Mouse (Mus musculus) hindbrain, embryonic 12.5 days (tissue): ENCODE results near the gene Hgfac. TPM values are rescaled to one million over a fixed set of nuclear protein-coding genes. Genes with fewer than 3 reads are reported as not detected.

ENCODE experiments used
- ATAC-seq: fragments of 200-750 bp; cut with Nextera tagmentation; 2 replicates; pipeline ENCODE4 v1.8.0; 2017; ENCODE audit warnings: moderate TSS enrichment; ENCODE audit not compliant: low FRiP score
- H3K27ac ChIP-seq: fragments of 300-500 bp; sonication (generic); 2 replicates; pipeline ENCODE4 v1.5.1; 2016; ENCODE audit warnings: mild to moderate bottlenecking
- H3K27me3 ChIP-seq: fragments of 300-500 bp; sonication (generic); 2 replicates; pipeline ENCODE4 v1.6.1; 2016; ENCODE audit warnings: mild to moderate bottlenecking
- H3K36me3 ChIP-seq: fragments of 300-500 bp; sonication (generic); 2 replicates; pipeline ENCODE4 v1.6.1; 2016; ENCODE audit warnings: mild to moderate bottlenecking
- H3K4me1 ChIP-seq: fragments of 300-500 bp; sonication (generic); 2 replicates; pipeline ENCODE4 v1.6.1; 2016
- H3K4me2 ChIP-seq: fragments of 300-500 bp; sonication (generic); replicated peaks from 2 replicates; pipeline ENCODE4 v1.6.1; 2016; ENCODE audit warnings: mild to moderate bottlenecking
- H3K4me3 ChIP-seq: fragments of 300-500 bp; sonication (generic); 2 replicates; pipeline ENCODE4 v1.5.1; 2016; ENCODE audit warnings: mild to moderate bottlenecking
- H3K9ac ChIP-seq: fragments of 300-500 bp; sonication (generic); 2 replicates; pipeline ENCODE4 v1.6.1; 2016; ENCODE audit warnings: mild to moderate bottlenecking, moderate library complexity
- H3K9me3 ChIP-seq: fragments of 300-500 bp; sonication (generic); replicated peaks from 2 replicates; pipeline ENCODE4 v1.6.1; 2016; ENCODE audit warnings: mild to moderate bottlenecking
- WGBS: fragments of 180-500 bp; shearing (Covaris S2); methylation state at CpG from one replicate; pipeline ENCODE4 v1.1.7; 2016; 5-methylcytosine and 5-hydroxymethylcytosine counted together
- polyA plus RNA-seq: library from polyadenylated mRNA; unstranded; fragments of >200 nt; fragmentation: Nextera tagmentation; extraction: Ambion mirVana; gene quantifications from 2 replicates; pipeline ENCODE4 v1.2.1, GENCODE M21; 2016

Hgfac gene
- 0.43 and 0.68 TPM in 2 replicates for polyA plus RNA-seq

- no peaks in the 10 kb centered on the region for H3K27me3 ChIP-seq
- H3K9me3 ChIP-seq: no peaks in the 10 kb centered on the region
- H3K4me3 ChIP-seq: no peak within 1 kb of the TSS
- no peak within 1 kb of the TSS for H3K9ac ChIP-seq
- no peak within 1 kb of the TSS for H3K4me2 ChIP-seq
- no peak within 1 kb of the TSS for H3K27ac ChIP-seq
- 63% methylated on average over 6 of the region's 6 CpGs for WGBS
- no peaks in the 10 kb centered on the region for H3K36me3 ChIP-seq
- no peak for ATAC-seq
- H3K4me1 ChIP-seq: no peaks in the 10 kb centered on the region
Measured at GRCm38 (mm10) chr5:35041268-35041829, at the start of gene Hgfac. Hgfac (plus strand) TSS chr5:35041509.

GRCm38 (mm10) chr5:34998754-34999153 lies 42.6 kb upstream of the Hgfac start:
- no peaks in the 10 kb centered on the region for H3K27me3 ChIP-seq
- no peaks in the 10 kb centered on the region for H3K9me3 ChIP-seq
- no peak overlapping the region for H3K4me2 ChIP-seq
- no peak overlapping the region for H3K4me3 ChIP-seq
- no peak overlapping the region for H3K27ac ChIP-seq
- peaks cover 11% of the 10 kb centered on the region for H3K36me3 ChIP-seq
- peaks cover 8% of the 10 kb centered on the region; the same call in 1 of the 2 replicates for H3K4me1 ChIP-seq
- no peak for ATAC-seq
- 45% methylated on average over 3 of the region's 3 CpGs for WGBS
- no peak overlapping the region for H3K9ac ChIP-seq

GRCm38 (mm10) chr5:34999281-34999680 lies 42.0 kb upstream of the Hgfac start:
- H3K9ac ChIP-seq: no peak overlapping the region
- peaks cover 8% of the 10 kb centered on the region; the same call in 1 of the 2 replicates for H3K4me1 ChIP-seq
- no peaks in the 10 kb centered on the region for H3K27me3 ChIP-seq
- ATAC-seq: no peak
- no peak overlapping the region for H3K4me2 ChIP-seq
- WGBS: 74% methylated on average over 6 of the region's 6 CpGs
- H3K27ac ChIP-seq: no peak overlapping the region
- no peaks in the 10 kb centered on the region for H3K9me3 ChIP-seq
- H3K36me3 ChIP-seq: peaks cover 7% of the 10 kb centered on the region
- no peak overlapping the region for H3K4me3 ChIP-seq

GRCm38 (mm10) chr5:35000323-35000722 lies 41.0 kb upstream of the Hgfac start:
- Histone ChIP-seq H3K4me1 (peaks cover 8% of the 10 kb centered on the region; the same call in 1 of the 2 replicates), H3K9me3 (no peaks in the 10 kb centered on the region), H3K4me2 (no peak overlapping the region), H3K27me3 (no peaks in the 10 kb centered on the region), H3K4me3 (no peak overlapping the region), H3K36me3 (peaks cover 7% of the 10 kb centered on the region; the same call in 1 of the 2 replicates), H3K9ac (no peak overlapping the region), H3K27ac (no peak overlapping the region)
- ATAC-seq: no peak

- Histone ChIP-seq H3K9ac (no peak overlapping the region), H3K4me1 (peaks cover 8% of the 10 kb centered on the region; the same call in 1 of the 2 replicates), H3K27ac (no peak overlapping the region), H3K4me2 (no peak overlapping the region), H3K27me3 (no peaks in the 10 kb centered on the region), H3K9me3 (no peaks in the 10 kb centered on the region), H3K36me3 (peaks cover 6% of the 10 kb centered on the region; the same call in 1 of the 2 replicates), H3K4me3 (no peak overlapping the region)
- 77% methylated on average over 3 of the region's 3 CpGs for WGBS
- ATAC-seq: no peak
Measured at GRCm38 (mm10) chr5:35001144-35001543, 40.2 kb upstream of the Hgfac start.

- 86% methylated on average over 7 of the region's 7 CpGs for WGBS
- H3K4me3 ChIP-seq: no peak overlapping the region
- H3K27me3 ChIP-seq: no peaks in the 10 kb centered on the region
- no peak overlapping the region for H3K9ac ChIP-seq
- peaks cover 5% of the 10 kb centered on the region; the same call in 1 of the 2 replicates for H3K4me1 ChIP-seq
- H3K4me2 ChIP-seq: no peak overlapping the region
- H3K9me3 ChIP-seq: no peaks in the 10 kb centered on the region
- ATAC-seq: no peak
- no peak overlapping the region for H3K27ac ChIP-seq
- H3K36me3 ChIP-seq: peaks cover 8% of the 10 kb centered on the region
Measured at GRCm38 (mm10) chr5:35003611-35004162, 37.6 kb upstream of the Hgfac start.

- Histone ChIP-seq H3K36me3 (peaks cover 8% of the 10 kb centered on the region), H3K4me1 (0 out of 2 replicates have a peak, but pooled peaks cover 2% of the 10 kb centered on the region), H3K27me3 (no peaks in the 10 kb centered on the region), H3K9ac (no peak overlapping the region), H3K9me3 (no peaks in the 10 kb centered on the region), H3K4me2 (no peak overlapping the region), H3K4me3 (no peak overlapping the region), H3K27ac (no peak overlapping the region)
- WGBS: 98% methylated on average over 2 of the region's 2 CpGs
- no peak for ATAC-seq
Measured at GRCm38 (mm10) chr5:35004769-35005168, 36.5 kb upstream of the Hgfac start.

GRCm38 (mm10) chr5:35005659-35006058 lies 35.6 kb upstream of the Hgfac start:
- 98% methylated on average over 3 of the region's 3 CpGs for WGBS
- H3K4me3 ChIP-seq: no peak overlapping the region
- peaks cover 8% of the 10 kb centered on the region for H3K36me3 ChIP-seq
- ATAC-seq: no peak
- H3K4me1 ChIP-seq: 0 out of 2 replicates have a peak, but pooled peaks cover 2% of the 10 kb centered on the region
- no peaks in the 10 kb centered on the region for H3K27me3 ChIP-seq
- no peak overlapping the region for H3K9ac ChIP-seq
- H3K27ac ChIP-seq: no peak overlapping the region
- H3K4me2 ChIP-seq: no peak overlapping the region
- no peaks in the 10 kb centered on the region for H3K9me3 ChIP-seq

GRCm38 (mm10) chr5:35006599-35006998 lies 34.7 kb upstream of the Hgfac start:
- no peak overlapping the region for H3K27ac ChIP-seq
- H3K27me3 ChIP-seq: no peaks in the 10 kb centered on the region
- H3K4me3 ChIP-seq: no peak overlapping the region
- ATAC-seq: no peak
- 86% methylated on average over 2 of the region's 2 CpGs for WGBS
- no peak overlapping the region for H3K4me2 ChIP-seq
- peaks cover 9% of the 10 kb centered on the region for H3K36me3 ChIP-seq
- H3K4me1 ChIP-seq: no peaks in the 10 kb centered on the region
- no peaks in the 10 kb centered on the region for H3K9me3 ChIP-seq
- no peak overlapping the region for H3K9ac ChIP-seq

- Histone ChIP-seq H3K4me2 (no peak overlapping the region), H3K27me3 (no peaks in the 10 kb centered on the region), H3K4me1 (peaks cover 14% of the 10 kb centered on the region), H3K4me3 (no peak overlapping the region), H3K9me3 (no peaks in the 10 kb centered on the region), H3K9ac (no peak overlapping the region), H3K36me3 (peaks cover 9% of the 10 kb centered on the region), H3K27ac (no peak overlapping the region)
- 95% methylated on average over 4 of the region's 4 CpGs for WGBS
- no peak for ATAC-seq
Measured at GRCm38 (mm10) chr5:35009163-35009562, 32.1 kb upstream of the Hgfac start.

- Histone ChIP-seq H3K4me2 (no peak overlapping the region), H3K36me3 (peaks cover 9% of the 10 kb centered on the region), H3K4me1 (peaks cover 19% of the 10 kb centered on the region), H3K9me3 (no peaks in the 10 kb centered on the region), H3K4me3 (no peak overlapping the region), H3K27ac (no peak overlapping the region), H3K9ac (no peak overlapping the region), H3K27me3 (no peaks in the 10 kb centered on the region)
- WGBS: 85% methylated on average over 5 of the region's 5 CpGs
- no peak for ATAC-seq
Measured at GRCm38 (mm10) chr5:35010656-35011055, 30.7 kb upstream of the Hgfac start.

- H3K27ac ChIP-seq: no peak overlapping the region
- ATAC-seq: no peak
- 95% methylated on average over 6 of the region's 6 CpGs for WGBS
- no peak overlapping the region for H3K4me2 ChIP-seq
- H3K36me3 ChIP-seq: peaks cover 9% of the 10 kb centered on the region
- H3K4me3 ChIP-seq: no peak overlapping the region
- no peaks in the 10 kb centered on the region for H3K9me3 ChIP-seq
- peaks cover 19% of the 10 kb centered on the region for H3K4me1 ChIP-seq
- no peak overlapping the region for H3K9ac ChIP-seq
- no peaks in the 10 kb centered on the region for H3K27me3 ChIP-seq
Measured at GRCm38 (mm10) chr5:35011156-35011923, 30.0 kb upstream of the Hgfac start.
